Mouse (Mus musculus): ENCODE measurements at regions not wholly inside any gene's neighbourhood (a gene's known extent, or its start where the extent isn't known, plus 50 kb on each side); places are given as distances from the start of the nearest gene placed in this dataset.

DNA sequence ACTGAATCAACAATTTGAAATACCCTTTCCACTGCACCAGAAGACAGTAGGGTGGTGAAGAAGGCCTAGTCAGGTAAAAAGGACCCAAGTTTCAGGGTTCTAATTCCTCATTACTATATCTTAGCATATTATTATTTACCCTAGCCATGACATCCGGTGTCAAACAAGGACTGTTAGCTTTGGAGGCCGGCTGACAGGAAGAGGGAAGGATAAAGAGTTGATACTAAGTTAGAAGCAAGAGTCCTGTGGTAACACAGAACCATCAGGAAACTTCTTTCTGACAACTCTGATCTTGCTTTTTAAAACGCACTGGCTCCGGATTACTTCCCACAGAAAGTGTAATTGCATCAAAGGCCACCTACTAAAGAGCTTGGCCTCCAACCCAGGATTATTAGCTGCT, 230.6 kb upstream of the Adgrl2 start:
- no peak for ATAC-seq (replicated peaks in 1 of 2; ENCODE audit: insufficient read depth in 1 of 2, low FRiP score in 2 of 2, low TSS enrichment in 1 of 2, low read depth in 1 of 2, poor library complexity in 2 of 2, severe bottlenecking in 2 of 2)

DNA sequence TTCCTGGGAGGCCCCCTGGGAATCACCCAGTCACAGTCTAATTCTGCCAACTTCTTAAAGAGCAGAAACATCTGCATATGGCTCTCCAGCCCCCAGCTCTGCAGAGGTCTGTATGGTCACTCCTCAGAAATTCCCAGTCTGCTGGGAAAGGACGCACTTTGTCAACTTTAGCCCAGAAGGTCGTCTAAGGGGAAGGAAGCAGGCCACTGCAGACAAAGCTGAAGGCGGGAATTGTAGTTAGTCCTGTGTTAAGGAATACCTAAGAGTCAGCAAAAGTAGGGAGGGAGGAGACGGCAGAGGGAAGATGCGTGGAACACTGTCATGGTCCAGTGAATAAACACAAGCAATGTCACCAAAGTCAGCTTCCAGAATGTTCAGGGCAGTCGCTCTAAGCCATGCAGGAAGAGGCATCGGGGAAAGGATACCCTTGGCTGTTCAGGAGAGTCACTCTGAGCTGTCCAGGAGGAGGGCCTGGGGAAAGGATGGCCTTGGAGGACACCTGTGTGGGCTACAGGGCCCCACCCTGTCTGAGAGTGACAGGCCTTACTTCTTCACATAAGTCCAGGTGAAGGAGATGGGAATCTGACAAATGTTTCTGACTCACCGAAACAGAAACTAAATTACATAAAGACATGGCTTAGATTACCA, 230.1 kb upstream of the Adgrl2 start:
- ATAC-seq (replicated peaks in 1 of 2; ENCODE audit: insufficient read depth in 1 of 2, low FRiP score in 2 of 2, low TSS enrichment in 1 of 2, low read depth in 1 of 2, poor library complexity in 2 of 2, severe bottlenecking in 2 of 2) = no peak

DNA sequence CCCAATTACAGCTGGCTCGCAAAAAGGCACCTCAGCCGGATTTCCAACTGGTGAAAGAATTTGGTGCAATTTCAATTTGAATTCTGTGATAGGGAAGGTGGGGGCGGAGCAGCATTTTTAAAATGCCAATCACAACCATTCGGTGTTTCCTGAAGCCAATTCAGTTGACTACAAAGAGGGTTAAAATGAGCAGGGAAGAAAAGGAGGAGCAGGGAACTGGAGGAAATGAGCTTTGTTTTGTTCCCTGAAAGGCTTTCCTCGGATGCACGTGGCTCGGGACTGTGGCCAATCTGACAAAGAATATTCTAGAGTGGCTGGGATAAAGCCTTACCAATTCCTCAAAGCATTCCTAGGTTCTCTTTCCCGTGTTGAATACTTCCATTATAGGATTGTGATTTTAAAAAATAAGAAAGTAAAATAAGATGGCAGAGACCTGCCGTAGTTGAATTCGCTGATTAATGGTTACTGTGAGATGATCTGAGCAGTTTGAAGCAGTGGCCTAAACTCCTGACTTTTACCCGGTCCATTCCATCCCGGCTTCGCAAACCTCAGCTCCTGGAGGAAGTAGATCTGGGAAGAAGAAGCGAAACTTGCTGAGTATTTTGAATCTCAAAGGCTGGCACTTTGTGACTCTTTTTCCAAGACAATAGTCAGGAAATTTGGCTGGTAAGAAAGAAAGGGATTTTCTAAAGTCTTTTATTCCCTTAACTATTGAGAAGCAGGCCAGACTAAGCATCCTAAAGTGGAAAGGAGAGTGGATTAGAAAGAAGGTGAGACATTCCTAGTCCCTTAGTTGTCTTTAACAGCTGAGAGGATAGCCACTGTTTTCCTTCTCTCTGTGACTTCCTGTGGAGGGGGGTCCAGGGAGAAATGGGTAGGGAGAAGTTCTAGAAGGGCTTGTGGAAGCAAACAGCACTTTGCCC, 229.3 kb upstream of the Adgrl2 start:
- ATAC-seq (replicated peaks in 1 of 2; ENCODE audit: insufficient read depth in 1 of 2, low FRiP score in 2 of 2, low TSS enrichment in 1 of 2, low read depth in 1 of 2, poor library complexity in 2 of 2, severe bottlenecking in 2 of 2) = no peak

DNA sequence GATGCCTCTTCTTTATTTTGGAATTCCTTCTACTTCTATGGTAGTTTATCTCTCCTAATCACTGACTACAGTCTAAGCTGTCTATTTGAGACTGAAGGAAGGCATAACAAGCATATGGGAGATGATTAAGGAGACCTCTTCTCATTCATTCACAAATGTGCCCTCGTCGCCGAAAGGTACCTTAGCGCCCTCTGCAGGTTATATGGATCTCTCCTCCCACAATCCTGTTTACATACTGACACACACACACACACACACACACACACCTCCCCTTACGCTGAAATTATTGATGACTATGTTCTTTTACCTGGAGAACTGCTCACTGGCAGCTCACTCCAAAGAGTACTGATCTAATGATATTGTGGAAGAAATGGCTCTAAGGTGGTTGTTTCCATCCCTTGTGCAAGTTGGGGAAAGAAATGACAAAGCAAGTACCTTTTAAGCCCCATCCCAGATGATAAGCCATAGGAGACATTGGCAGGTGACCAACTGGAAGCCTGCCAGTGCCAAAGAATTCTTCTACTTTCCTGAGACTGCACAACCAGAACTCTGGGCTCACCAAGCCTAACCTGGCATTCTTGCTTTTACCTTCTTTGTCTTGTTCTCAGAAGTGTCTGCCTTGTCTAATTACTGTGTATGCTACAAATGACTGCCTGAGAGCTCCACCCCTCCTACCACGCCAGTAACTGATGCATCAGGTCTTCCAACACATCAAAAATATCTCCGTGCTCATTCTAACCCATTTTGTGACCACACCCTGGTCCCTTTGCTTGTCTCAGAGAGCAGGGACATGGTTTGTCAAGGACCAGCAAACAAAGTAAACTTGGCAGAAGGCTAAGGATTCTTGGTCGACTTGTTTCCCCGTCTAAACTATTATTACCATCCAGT, 227.8 kb upstream of the Adgrl2 start:
- no peak for ATAC-seq (replicated peaks in 1 of 2; ENCODE audit: insufficient read depth in 1 of 2, low FRiP score in 2 of 2, low TSS enrichment in 1 of 2, low read depth in 1 of 2, poor library complexity in 2 of 2, severe bottlenecking in 2 of 2)

DNA sequence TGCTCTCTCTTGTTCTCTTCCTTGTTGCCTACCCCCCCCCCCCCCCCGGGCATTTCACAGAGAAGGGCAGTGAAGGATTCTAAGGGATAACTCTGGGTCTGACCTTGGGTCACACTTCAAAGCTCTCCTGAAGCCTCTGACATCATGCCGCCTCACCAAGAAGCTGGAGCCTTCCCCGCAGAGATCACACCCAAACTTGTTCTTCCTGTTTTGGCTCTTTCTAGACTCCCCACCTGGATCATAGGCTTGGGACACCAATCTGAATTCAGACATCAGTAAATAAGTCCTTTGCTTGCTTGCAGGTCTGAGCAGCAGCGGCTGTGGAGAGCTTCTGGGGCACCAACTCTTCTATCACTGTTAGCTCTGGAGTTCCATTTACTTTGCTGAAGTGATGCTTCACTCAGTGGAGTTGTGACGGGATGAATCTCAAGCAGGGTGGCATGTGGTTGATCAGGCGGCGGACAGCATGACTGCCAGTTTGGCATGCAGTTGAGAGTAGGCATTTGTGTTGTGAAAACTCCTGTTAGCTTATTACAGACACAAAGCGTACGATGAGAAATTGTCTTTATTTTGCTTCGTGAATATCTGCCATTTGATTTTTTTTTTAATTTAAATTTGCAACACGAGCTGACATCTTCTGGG, 226.5 kb upstream of the Adgrl2 start:
- ATAC-seq (replicated peaks in 1 of 2; ENCODE audit: insufficient read depth in 1 of 2, low FRiP score in 2 of 2, low TSS enrichment in 1 of 2, low read depth in 1 of 2, poor library complexity in 2 of 2, severe bottlenecking in 2 of 2) = no peak

DNA sequence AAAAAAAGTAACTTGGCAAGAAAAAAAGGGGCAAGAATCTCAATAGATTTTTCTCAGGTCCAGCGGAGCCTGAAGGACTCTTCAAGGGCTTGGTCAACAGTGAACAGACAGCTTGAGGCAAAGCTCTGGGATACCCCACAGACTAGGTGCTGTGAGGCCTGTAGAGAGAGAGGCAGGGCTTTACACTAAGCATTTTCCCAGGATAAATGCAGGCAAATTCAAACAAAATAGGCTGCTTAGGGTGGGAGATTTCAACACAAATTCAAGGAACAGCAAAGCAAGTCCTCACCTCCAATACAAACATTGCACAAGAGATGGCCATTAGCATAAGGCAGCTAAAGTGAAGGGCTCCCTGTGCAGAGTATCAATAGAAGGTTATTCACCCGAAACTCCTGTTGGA, 225.3 kb upstream of the Adgrl2 start:
- ATAC-seq (replicated peaks in 1 of 2; ENCODE audit: insufficient read depth in 1 of 2, low FRiP score in 2 of 2, low TSS enrichment in 1 of 2, low read depth in 1 of 2, poor library complexity in 2 of 2, severe bottlenecking in 2 of 2) = no peak

DNA sequence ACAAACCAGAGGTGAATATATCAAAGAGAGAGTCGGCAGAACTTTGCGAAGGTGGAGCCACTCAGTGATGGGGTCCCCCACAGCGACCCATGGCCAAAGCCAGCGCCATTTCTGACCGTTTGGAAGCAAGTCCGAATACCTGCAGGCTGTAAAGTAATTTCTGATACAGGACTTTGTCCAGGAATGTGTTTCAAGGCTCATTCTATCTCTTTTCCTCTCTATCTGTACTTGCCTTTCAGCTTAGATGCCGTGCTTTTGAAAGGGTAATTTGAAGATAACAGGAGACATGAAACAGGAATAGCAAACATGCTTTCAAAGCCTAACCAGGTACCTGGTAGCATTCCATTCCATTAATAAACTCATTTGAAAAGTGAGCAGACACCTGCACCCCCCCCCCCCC, 221.6 kb upstream of the Adgrl2 start:
- ATAC-seq (replicated peaks in 1 of 2; ENCODE audit: insufficient read depth in 1 of 2, low FRiP score in 2 of 2, low TSS enrichment in 1 of 2, low read depth in 1 of 2, poor library complexity in 2 of 2, severe bottlenecking in 2 of 2) = no peak

DNA sequence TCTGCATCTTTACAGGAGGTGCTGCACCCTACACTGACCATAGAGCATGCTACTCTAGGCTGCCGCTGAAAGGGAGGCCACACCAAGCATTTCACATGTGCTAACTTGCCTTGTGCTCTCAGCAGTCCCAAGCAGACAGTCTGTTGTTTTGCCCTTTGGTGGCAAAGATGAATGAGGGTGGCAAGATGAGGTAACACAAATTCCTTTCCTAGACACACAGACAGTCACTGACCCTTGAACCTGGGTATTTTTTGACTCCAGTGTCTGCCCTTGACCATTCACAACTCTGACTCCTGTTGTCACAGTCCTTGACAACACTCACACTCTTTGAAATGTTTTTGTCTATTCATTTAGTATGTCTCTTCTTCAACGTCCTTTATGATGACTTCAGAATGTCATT, 218.9 kb upstream of the Adgrl2 start:
- no peak for ATAC-seq (replicated peaks in 1 of 2; ENCODE audit: insufficient read depth in 1 of 2, low FRiP score in 2 of 2, low TSS enrichment in 1 of 2, low read depth in 1 of 2, poor library complexity in 2 of 2, severe bottlenecking in 2 of 2)

DNA sequence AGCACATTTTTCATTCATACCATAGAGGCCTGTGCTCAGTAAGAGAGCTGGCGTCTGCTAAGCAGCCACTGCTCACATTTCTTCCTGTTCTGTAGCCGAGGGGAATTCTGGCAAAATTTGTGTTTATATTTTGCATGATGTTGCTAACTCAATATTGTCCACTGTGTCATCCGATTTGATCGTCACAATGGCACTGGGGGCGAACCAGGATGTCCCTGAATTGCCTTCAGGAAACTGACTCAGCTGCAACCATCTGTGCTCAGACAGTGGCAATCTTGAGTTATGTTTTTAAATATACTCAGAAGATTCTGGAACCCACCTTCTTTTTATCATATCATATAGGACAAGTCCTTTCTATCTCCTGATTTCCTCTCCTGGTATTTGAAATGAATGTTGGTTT, 213.1 kb upstream of the Adgrl2 start:
- no peak for ATAC-seq (replicated peaks in 1 of 2; ENCODE audit: insufficient read depth in 1 of 2, low FRiP score in 2 of 2, low TSS enrichment in 1 of 2, low read depth in 1 of 2, poor library complexity in 2 of 2, severe bottlenecking in 2 of 2)

DNA sequence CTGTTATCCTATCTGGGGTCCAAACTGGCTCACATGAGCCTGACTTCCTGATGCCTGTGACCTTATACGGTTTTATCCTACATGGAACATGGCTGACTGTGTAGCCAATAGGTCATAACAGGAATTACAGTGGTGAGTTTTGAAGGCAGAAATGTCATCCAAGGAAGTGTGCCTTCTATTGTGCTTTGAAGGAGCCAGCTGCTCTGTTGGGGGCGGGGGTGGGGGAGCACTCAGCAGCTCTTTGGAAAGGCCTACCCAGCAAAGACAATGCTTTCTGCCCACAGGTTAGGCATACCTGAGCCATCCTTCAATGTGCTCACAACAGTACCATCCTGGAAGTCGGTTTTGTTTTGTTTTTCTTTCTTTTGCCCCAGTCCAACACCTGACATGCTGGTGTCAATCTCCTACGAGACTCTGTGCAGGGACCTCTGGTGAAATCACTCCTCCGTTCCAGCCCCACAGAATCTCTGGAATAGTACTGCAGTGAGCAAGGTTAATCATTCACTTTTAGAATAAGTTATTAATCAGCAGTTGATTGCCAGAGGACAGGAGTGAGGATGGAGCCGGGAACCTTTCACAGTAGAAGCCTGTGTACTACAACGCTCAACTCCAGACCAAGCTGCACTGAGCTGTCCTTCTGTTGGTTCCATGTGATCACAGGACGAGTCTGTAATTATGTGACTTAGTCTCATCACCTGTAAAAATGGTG, 206.3 kb upstream of the Adgrl2 start:
- no peak for ATAC-seq (replicated peaks in 1 of 2; ENCODE audit: insufficient read depth in 1 of 2, low FRiP score in 2 of 2, low TSS enrichment in 1 of 2, low read depth in 1 of 2, poor library complexity in 2 of 2, severe bottlenecking in 2 of 2)

DNA sequence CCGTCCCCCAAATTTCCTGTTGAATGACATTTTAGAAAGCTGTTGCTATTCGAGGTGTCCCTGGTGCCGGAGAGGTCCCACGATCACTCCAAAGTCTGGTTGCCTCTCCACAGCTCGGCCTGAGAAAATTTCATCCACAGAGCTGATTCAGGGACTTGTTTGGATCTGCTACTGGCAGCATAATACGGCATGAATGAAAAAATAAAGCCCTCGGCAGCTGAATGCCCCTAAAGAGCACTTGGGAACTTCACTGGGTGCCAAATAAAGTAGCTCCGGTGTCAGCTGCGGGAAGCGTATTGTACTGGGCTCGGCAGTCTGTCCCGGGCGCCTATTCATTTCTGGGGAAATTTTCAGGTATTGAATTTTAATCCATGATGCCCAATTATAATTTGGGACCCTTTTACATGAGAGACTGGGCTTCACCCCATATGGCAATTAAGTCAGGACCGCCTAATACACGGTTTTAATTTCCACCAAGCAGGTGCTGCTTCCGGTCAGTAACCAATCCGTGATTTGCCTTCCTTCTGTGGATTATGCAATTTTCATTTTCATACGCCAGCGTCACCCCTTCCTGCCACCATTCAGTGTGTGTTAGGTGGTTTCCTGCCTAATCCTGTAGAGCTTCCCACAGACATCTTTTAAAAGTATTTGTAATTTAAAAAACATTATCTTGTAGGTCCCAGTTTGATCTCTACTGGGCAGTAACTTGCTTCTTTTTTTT, 200.7 kb upstream of the Adgrl2 start:
- ATAC-seq (replicated peaks in 1 of 2; ENCODE audit: insufficient read depth in 1 of 2, low FRiP score in 2 of 2, low TSS enrichment in 1 of 2, low read depth in 1 of 2, poor library complexity in 2 of 2, severe bottlenecking in 2 of 2) = peak; percentile 90 to 92

DNA sequence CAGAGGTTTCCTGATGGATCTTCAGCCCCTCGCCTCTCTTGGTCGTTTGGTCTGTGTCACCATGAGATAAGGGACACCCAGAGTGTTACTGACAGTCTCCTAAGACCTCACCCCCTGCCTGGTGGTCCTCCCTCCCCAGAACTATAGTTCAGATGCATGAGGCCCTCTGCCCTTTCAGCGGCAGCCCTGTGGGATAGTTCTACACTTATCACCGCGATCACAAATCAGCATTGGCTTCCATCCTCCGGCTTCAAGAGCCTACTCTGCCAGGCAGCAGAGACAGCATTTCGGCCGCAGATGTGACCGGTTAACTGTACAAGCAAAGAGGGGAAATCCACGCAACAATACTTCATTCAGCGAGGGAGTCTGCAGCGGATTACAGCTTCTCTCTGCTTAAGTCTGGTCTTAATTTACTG, 193.8 kb upstream of the Adgrl2 start:
- ATAC-seq (replicated peaks in 1 of 2; ENCODE audit: insufficient read depth in 1 of 2, low FRiP score in 2 of 2, low TSS enrichment in 1 of 2, low read depth in 1 of 2, poor library complexity in 2 of 2, severe bottlenecking in 2 of 2) = no peak

DNA sequence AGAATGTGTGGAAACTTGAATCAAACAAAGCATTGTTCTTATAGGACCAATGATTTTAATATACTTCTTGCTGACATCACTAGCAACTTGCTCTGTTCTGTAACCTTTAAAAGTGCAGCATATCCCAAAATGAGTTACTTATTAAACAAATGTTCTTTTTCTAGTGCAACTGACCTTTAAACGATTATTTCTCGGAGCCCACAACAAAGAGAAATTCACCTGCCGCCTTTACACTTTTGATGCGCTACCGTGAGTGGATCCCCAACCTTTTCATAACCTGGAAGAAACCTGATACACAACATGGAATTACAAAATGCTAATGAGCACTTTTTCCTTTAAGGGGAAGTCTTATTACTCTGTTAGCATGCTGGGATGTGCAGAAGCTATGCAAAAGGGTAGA, 191.7 kb upstream of the Adgrl2 start:
- no peak for ATAC-seq (replicated peaks in 1 of 2; ENCODE audit: insufficient read depth in 1 of 2, low FRiP score in 2 of 2, low TSS enrichment in 1 of 2, low read depth in 1 of 2, poor library complexity in 2 of 2, severe bottlenecking in 2 of 2)

DNA sequence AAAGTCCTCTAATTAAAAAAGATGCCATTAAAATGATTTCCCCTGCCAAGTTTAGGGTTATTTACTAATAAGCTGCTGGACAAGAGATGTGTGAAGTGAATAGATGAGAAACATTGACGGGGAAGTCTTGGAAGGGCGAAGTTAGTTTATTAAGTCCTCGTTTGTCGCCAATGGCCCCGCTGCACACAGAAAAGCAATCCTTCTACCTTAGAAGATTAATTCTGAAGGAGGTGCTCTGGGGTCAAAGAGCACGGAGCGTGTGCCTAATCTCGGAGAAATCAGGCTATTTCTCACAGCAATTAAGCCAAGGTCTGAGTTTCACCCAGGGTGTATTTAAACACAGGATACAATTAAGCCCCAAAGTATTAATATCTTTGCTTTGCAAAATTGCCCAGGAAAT, 189.8 kb upstream of the Adgrl2 start:
- ATAC-seq (replicated peaks in 1 of 2; ENCODE audit: insufficient read depth in 1 of 2, low FRiP score in 2 of 2, low TSS enrichment in 1 of 2, low read depth in 1 of 2, poor library complexity in 2 of 2, severe bottlenecking in 2 of 2) = no peak

DNA sequence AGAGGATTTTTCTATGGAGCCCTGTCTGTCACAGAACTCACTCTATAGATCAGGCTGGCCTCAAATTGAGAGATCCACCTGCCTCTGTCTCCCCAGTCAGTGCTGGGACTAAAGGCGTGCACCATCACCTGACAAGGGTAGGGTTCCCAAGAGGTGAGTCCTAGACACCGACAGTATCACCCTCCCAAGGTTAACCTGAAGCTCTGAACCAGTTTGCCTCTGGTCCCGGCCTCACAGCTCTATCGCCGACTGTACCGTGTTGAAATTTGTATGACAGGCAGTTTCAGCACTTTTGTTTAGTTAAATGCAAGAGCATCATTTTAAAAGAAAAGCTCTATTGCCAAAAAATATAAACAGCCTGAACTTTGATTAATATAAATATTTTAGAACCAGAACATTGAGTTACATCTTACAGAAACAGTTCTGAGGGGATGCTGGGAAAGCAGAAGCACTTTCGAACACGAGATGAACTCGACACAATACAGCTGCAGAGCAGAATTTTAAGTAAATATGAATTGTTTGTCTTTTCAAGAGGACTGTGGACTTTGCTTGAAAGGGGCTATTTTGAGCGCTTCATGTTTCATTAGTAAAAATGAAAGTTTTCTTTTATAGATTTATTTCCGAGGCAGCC, 189.2 kb upstream of the Adgrl2 start:
- no peak for ATAC-seq (replicated peaks in 1 of 2; ENCODE audit: insufficient read depth in 1 of 2, low FRiP score in 2 of 2, low TSS enrichment in 1 of 2, low read depth in 1 of 2, poor library complexity in 2 of 2, severe bottlenecking in 2 of 2)

DNA sequence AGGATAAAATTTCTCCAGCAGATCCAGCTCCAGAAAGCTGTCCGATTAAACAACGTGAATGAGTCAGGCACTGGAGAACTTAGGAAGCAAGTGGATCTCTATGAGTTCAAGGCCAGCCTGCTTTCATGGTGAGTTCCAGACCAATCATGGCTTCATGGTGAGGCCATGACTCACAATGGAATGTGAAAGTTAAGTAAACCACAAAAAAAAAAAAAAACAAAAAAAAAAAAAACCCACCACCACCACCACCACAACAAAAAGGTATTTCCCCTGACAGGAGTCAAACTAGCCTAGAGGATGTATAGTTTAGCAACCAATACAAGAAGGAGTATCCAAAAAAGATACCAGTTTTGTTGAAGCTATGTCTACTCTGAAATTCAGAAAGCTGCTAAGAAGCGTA, 188.5 kb upstream of the Adgrl2 start:
- ATAC-seq (replicated peaks in 1 of 2; ENCODE audit: insufficient read depth in 1 of 2, low FRiP score in 2 of 2, low TSS enrichment in 1 of 2, low read depth in 1 of 2, poor library complexity in 2 of 2, severe bottlenecking in 2 of 2) = no peak

Measured in hematopoietic stem cell, adult 5-6 weeks (primary cell).